Mouse (Mus musculus): ENCODE measurements around the gene Ampd3. TPM values are rescaled to one million over a fixed set of nuclear protein-coding genes. Genes with fewer than 3 reads are reported as not detected.

Gene Ampd3
- polyA plus RNA-seq, 1 experiment from 2014 or later, result 30.8 TPM

DNA sequence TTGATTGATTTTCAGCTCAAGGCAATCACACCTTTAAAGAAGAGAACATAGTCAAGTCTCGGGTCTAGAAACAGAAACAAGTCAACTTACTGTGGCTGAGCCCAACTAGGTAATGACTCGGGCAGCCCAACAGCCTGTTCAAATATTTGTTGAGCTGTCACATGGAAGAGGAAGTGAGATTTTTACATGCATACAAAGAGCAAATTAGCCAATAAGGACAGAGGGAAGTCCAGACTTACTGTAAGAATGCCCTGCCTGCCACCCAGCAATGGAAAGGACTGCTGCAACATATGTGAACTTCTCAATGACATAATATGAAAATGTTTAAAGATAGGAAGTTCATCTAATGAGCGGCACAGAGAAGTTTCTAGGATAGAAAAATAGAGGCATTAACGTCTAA lies 72.3 kb downstream of the Ampd3 start:
- no peaks in the 10 kb centered on the region for H3K9me3 ChIP-seq (replicated peaks)
- H3K4me3 ChIP-seq (replicated peaks), result no peak overlapping the region
- no peaks in the 10 kb centered on the region for H3K27me3 ChIP-seq
- 39% methylated on average over 4 of the region's 4 CpGs for WGBS (ENCODE audit: insufficient replicate concordance)
- H3K27ac ChIP-seq (replicated peaks), result peak overlapping the region; percentile 42; the same call in 1 of the 2 replicates
- peaks cover 25% of the 10 kb centered on the region for H3K36me3 ChIP-seq (replicated peaks)
- peaks cover 41% of the 10 kb centered on the region for H3K4me1 ChIP-seq (replicated peaks)
- ATAC-seq (ENCODE audit: insufficient read depth), result no peak
- no peak overlapping the region for H3K9ac ChIP-seq
- H3K4me2 ChIP-seq, result peak overlapping the region; percentile 18; the same call in 1 of the 2 replicates

DNA sequence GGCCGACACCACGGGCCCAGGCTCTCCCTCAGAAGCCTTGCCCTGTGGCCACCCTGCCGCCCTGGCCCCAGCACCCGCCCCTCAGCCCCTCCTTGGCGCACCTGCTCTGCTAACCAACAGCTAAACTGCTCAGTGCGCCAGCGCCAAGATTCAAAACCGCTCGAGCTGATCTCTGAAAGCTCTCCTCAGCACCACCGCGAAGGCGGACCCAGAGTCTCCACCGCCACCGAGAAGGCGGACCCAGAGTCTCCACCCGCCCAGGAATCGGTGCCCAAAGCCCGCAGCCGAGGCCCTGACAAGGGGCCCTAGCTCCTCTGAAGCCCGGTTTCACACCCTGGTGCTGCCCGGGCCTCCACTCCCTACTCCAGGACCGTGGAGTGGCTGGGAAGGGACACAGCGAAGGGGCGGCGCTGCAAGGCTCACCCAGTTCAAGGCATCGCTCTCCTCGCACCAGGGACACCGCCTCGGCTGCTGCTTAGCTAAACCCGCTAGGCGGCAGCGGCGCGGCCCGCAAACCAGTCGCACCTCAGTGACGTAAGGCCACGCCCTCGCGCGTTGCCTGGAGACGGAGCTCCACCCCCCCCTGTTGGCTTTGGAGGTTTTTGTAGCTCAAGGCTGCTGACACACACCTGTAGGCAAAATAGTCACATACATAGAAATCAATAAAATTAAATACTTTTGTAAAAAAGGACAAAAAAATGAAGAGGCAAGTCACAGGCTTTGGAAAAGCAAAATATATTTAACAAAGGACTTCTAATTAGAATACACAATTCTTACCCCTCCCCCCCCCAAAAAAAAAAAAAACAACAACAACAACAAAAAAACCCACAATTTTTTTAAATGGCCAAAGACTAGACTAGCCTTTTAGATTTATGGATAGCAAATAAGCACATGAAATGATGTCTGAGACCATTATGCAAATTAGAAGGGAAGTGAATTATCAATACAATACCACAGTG lies 76.2 kb downstream of the Ampd3 start, which contains the start of gene Rnf141:
Rnf141 (minus strand) TSS at position 542 of the 959 bp plus-strand sequence.
- peak within 1 kb of the TSS; percentile 80 for H3K4me2 ChIP-seq
- H3K36me3 ChIP-seq (replicated peaks), result 0 out of 2 replicates have a peak, but pooled peaks cover 6% of the 10 kb centered on the region
- H3K27ac ChIP-seq (replicated peaks), result peak within 1 kb of the TSS; percentile 97
- no peaks in the 10 kb centered on the region for H3K9me3 ChIP-seq (replicated peaks)
- H3K4me1 ChIP-seq (replicated peaks), result peaks cover 46% of the 10 kb centered on the region
- ATAC-seq (ENCODE audit: insufficient read depth), result peak; percentile 88
- peak within 1 kb of the TSS; percentile 72 for H3K9ac ChIP-seq
- H3K4me3 ChIP-seq (replicated peaks), result peak within 1 kb of the TSS; percentile 74
- H3K27me3 ChIP-seq, result no peaks in the 10 kb centered on the region
- WGBS (ENCODE audit: insufficient replicate concordance), result 0% methylated on average over 42 of the region's 42 CpGs

DNA sequence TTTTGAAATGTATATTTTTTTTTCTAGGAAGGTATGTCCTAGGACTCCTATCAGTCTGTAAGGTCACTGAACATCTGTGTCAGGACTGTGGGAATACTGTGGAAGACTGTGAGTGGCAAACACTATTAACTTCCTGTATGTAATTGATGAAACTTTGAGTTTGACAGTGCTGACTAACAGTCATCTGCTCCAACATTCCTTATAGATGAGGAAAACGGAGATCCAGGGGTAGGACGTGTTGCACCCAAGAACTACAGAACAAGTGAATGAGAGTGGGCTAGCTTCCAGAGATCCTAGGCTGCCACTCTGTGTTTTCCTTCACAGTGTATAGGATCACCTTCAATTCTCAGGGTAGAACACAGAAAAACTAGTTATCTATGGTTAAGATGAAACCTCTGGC lies 79.3 kb downstream of the Ampd3 start:
- Histone ChIP-seq H3K9ac (no peak overlapping the region), H3K4me2 (no peak overlapping the region), H3K27ac (replicated peaks) (no peak overlapping the region), H3K4me1 (replicated peaks) (peaks cover 26% of the 10 kb centered on the region), H3K27me3 (no peaks in the 10 kb centered on the region), H3K4me3 (replicated peaks) (no peak overlapping the region), H3K9me3 (replicated peaks) (no peaks in the 10 kb centered on the region), H3K36me3 (replicated peaks) (no peaks in the 10 kb centered on the region)
- 71% methylated on average over 2 of the region's 2 CpGs for WGBS (ENCODE audit: insufficient replicate concordance)
- no peak for ATAC-seq (ENCODE audit: insufficient read depth)

DNA sequence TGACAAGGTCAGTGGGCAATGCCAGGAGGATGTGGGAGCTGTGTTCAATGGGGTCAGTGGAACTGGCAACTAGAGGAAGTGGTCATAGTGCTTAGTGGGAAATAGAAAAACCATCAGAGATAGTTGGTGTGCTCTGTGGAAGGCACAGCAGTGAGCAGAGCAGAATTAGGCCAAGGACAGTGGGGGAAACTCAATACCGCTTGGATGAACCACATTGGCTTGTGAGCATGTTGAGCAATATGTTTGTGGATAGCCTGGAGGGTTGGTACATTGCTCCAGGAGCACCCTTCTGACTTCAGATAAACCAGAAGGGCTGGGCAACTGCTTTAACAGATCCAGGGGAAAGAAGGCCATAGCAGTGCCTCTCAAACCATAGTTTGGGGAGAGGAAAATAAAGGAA lies 80.4 kb downstream of the Ampd3 start:
- no peak overlapping the region for H3K4me2 ChIP-seq
- peaks cover 23% of the 10 kb centered on the region for H3K4me1 ChIP-seq (replicated peaks)
- 69% methylated on average over 1 of the region's 1 CpGs for WGBS (ENCODE audit: insufficient replicate concordance)
- no peak overlapping the region for H3K9ac ChIP-seq
- H3K27ac ChIP-seq (replicated peaks), result peak overlapping the region; percentile 51
- H3K36me3 ChIP-seq (replicated peaks), result no peaks in the 10 kb centered on the region
- no peaks in the 10 kb centered on the region for H3K27me3 ChIP-seq
- H3K4me3 ChIP-seq (replicated peaks), result no peak overlapping the region
- no peaks in the 10 kb centered on the region for H3K9me3 ChIP-seq (replicated peaks)
- no peak for ATAC-seq (ENCODE audit: insufficient read depth)

DNA sequence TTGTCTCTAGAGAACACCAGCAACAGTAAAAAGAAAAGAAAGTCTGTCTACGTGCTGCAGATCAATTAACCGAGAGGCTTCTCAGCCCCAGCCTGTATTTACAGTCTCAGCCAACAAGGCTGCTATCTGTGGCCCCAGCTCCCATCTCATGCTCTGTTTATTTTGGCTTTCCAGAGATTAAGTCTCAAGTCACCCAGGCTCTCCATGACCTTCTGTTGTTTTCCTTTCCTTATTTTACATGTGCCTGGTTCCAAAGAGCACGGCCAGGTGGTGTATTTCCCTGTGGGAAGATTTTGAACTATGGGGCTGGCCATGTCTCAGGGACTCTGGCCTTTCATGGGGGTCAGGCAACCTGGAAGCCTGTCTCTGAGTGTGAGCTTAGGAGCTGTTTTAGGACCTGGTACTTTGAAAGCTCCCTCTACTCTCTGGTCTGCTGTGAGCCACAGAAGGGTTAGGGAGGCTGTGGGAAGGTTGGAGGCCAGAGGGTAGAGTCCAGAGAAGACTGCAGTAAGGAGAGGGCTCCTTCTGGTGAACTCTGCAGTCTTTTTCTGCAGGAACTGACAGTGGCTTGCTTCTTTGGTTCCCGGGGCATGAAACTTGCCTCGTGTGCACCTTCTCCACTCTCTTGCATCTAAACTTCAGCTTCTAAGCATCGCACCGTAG lies 83.7 kb downstream of the Ampd3 start:
- Histone ChIP-seq H3K36me3 (replicated peaks) (no peaks in the 10 kb centered on the region), H3K4me3 (replicated peaks) (no peak overlapping the region), H3K9me3 (replicated peaks) (no peaks in the 10 kb centered on the region), H3K9ac (no peak overlapping the region), H3K27ac (replicated peaks) (peak overlapping the region; percentile 41), H3K27me3 (no peaks in the 10 kb centered on the region), H3K4me2 (no peak overlapping the region), H3K4me1 (replicated peaks) (peaks cover 30% of the 10 kb centered on the region)
- ATAC-seq (ENCODE audit: insufficient read depth), result no peak
- WGBS (ENCODE audit: insufficient replicate concordance), result 62% methylated on average over 7 of the region's 7 CpGs

DNA sequence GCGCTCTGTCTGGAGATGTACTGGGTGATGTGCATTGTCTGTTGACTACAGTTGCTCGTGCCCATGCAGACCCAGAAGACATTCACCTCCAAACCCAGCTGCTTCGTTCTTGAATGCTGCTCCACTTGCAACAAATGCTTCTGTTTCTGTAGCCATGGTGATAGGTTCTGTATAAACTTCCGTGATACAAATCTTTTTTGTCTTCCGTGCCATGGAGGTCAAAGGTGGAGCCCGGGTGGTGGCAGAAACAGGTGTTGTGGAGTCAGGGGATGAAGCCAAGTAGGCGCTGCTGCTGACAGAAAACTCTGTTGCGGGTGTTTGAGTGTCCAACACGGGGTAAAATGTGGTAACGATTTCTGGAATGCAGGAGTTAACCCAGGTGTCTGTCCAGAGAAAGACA lies 85.6 kb downstream of the Ampd3 start:
- H3K9me3 ChIP-seq (replicated peaks), result no peaks in the 10 kb centered on the region
- H3K27me3 ChIP-seq, result no peaks in the 10 kb centered on the region
- no peaks in the 10 kb centered on the region for H3K36me3 ChIP-seq (replicated peaks)
- WGBS (ENCODE audit: insufficient replicate concordance), result 67% methylated on average over 10 of the region's 10 CpGs
- no peak overlapping the region for H3K4me3 ChIP-seq (replicated peaks)
- no peak for ATAC-seq (ENCODE audit: insufficient read depth)
- H3K27ac ChIP-seq (replicated peaks), result no peak overlapping the region
- no peak overlapping the region for H3K9ac ChIP-seq
- H3K4me1 ChIP-seq (replicated peaks), result peaks cover 27% of the 10 kb centered on the region
- H3K4me2 ChIP-seq, result no peak overlapping the region

DNA sequence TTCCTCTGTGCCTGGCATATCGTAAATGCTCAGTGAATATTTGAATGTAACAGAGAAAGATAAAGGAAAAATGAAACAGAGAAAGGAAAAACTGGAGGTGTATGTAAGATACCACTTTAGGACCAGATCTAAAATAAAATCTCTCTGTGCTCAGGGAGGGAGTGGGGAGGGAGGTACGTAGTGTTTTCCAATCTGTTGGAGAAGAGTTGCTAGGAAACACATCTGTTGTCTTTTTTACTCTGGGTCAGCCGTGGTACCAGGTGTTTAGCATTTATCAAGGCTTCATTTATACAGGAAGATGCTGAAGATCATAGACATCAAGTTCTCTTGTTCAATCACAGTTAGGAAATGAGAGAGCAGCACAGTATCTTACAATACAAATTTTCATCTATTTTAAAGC lies 86.5 kb downstream of the Ampd3 start:
- no peak overlapping the region for H3K9ac ChIP-seq
- WGBS (ENCODE audit: insufficient replicate concordance), result 69% methylated on average over 3 of the region's 3 CpGs
- no peaks in the 10 kb centered on the region for H3K27me3 ChIP-seq
- peaks cover 34% of the 10 kb centered on the region for H3K4me1 ChIP-seq (replicated peaks)
- H3K36me3 ChIP-seq (replicated peaks), result no peaks in the 10 kb centered on the region
- no peak overlapping the region for H3K27ac ChIP-seq (replicated peaks)
- no peak overlapping the region for H3K4me3 ChIP-seq (replicated peaks)
- H3K4me2 ChIP-seq, result no peak overlapping the region
- no peaks in the 10 kb centered on the region for H3K9me3 ChIP-seq (replicated peaks)
- ATAC-seq (ENCODE audit: insufficient read depth), result no peak

DNA sequence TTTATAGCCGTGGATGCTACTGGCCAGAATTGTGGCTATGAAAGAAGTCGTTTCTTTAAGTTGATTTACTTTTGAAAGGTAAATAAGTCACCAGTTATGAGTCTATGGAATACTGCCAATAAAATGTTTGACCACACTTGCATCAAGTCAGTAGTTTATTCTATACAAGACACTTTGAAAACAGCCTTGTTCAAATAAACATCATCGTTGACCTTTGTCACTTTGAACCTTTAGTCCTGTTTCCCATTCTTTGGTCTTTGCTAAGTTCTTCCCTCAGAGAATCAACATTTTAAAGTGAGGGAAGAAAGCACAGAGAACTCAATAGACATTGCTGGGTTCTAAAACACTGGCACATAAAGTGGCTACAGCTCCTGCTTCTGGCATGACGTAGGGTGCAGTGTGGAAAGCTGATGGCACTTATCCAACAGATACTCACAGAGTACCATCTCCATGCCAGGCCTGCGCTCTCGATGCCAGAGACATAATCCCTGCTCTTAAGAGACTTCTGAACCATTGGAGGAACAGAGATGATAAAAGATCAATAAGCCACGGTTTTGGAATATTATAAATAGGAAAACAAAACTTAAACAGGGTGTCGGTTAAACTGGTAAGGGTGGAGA lies 87.0 kb downstream of the Ampd3 start:
- no peaks in the 10 kb centered on the region for H3K9me3 ChIP-seq (replicated peaks)
- H3K4me3 ChIP-seq (replicated peaks), result no peak overlapping the region
- no peak overlapping the region for H3K9ac ChIP-seq
- H3K36me3 ChIP-seq (replicated peaks), result no peaks in the 10 kb centered on the region
- peaks cover 39% of the 10 kb centered on the region for H3K4me1 ChIP-seq (replicated peaks)
- WGBS (ENCODE audit: insufficient replicate concordance), result 64% methylated on average over 8 of the region's 8 CpGs
- no peak for ATAC-seq (ENCODE audit: insufficient read depth)
- 0 out of 2 replicates have a peak overlapping the region, but pooled peaks have one; percentile 41 for H3K27ac ChIP-seq (replicated peaks)
- H3K4me2 ChIP-seq, result no peak overlapping the region
- no peaks in the 10 kb centered on the region for H3K27me3 ChIP-seq

DNA sequence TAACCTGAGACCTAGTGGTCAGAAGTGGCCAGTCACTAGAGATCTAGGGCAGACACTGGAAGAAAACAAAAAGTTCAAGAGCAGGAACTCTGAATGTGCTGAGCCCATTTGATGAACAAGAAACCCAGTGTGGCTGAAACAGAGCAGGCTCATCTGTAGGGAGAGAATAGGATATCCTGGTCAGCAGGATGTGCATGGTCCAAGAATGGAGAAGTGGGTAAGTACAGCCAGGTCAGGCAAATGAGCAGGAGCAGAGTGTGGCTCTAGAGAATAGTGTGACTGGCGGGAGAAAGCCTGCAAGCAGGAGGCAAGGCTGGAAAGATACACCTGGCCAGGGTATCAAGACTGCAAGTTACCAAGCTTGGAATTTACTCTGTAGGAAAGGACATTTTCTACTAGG lies 87.6 kb downstream of the Ampd3 start:
- no peaks in the 10 kb centered on the region for H3K27me3 ChIP-seq
- no peak overlapping the region for H3K4me3 ChIP-seq (replicated peaks)
- no peaks in the 10 kb centered on the region for H3K36me3 ChIP-seq (replicated peaks)
- H3K9ac ChIP-seq, result no peak overlapping the region
- H3K27ac ChIP-seq (replicated peaks), result 0 out of 2 replicates have a peak overlapping the region, but pooled peaks have one; percentile 41
- no peaks in the 10 kb centered on the region for H3K9me3 ChIP-seq (replicated peaks)
- ATAC-seq (ENCODE audit: insufficient read depth), result no peak
- H3K4me1 ChIP-seq (replicated peaks), result peaks cover 45% of the 10 kb centered on the region
- H3K4me2 ChIP-seq, result no peak overlapping the region
- WGBS (ENCODE audit: insufficient replicate concordance), result 29% methylated on average over 1 of the region's 1 CpGs

DNA sequence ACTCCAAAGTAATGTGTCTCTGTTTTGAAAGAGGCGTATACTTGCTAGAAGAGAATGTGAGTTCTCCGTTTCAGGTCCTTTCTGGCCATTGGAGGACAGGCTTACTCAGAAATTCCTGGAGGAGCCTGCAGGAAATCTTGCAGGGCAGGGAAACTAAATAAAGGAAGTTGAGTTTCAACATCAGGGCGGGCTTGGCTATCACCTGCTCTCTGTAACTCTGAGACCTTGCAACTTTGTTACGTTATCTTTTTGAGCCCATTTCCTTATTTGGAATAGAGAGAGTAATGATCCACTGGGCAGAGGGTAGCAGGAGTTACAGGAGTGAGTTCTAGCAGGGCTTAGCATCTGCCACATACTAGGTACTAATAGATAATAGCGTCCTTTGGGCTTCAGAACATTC lies 92.1 kb downstream of the Ampd3 start:
- ATAC-seq (ENCODE audit: insufficient read depth), result no peak
- H3K4me1 ChIP-seq (replicated peaks), result peaks cover 40% of the 10 kb centered on the region
- H3K9me3 ChIP-seq (replicated peaks), result no peaks in the 10 kb centered on the region
- no peak overlapping the region for H3K27ac ChIP-seq (replicated peaks)
- WGBS (ENCODE audit: insufficient replicate concordance), result 18% methylated on average over 5 of the region's 5 CpGs
- H3K27me3 ChIP-seq, result no peaks in the 10 kb centered on the region
- no peaks in the 10 kb centered on the region for H3K36me3 ChIP-seq (replicated peaks)
- H3K9ac ChIP-seq, result no peak overlapping the region
- no peak overlapping the region for H3K4me3 ChIP-seq (replicated peaks)
- peak overlapping the region; percentile 0; the same call in 1 of the 2 replicates for H3K4me2 ChIP-seq
